Mouse (Mus musculus) liver, embryonic 14.5 days (tissue): ENCODE data around the gene Cyp19a1.

ENCODE experiments used
- CTCF ChIP-seq: IDR thresholded peaks from 2 replicates; pipeline ENCODE4 v1.5.1; 2016; ENCODE audit warnings: antibody characterized with exemption, low read depth, control low read depth
- EP300 ChIP-seq: IDR thresholded peaks from 2 replicates; pipeline ENCODE4 v1.6.1; 2016; ENCODE audit warnings: antibody characterized with exemption, low read depth

DNA sequence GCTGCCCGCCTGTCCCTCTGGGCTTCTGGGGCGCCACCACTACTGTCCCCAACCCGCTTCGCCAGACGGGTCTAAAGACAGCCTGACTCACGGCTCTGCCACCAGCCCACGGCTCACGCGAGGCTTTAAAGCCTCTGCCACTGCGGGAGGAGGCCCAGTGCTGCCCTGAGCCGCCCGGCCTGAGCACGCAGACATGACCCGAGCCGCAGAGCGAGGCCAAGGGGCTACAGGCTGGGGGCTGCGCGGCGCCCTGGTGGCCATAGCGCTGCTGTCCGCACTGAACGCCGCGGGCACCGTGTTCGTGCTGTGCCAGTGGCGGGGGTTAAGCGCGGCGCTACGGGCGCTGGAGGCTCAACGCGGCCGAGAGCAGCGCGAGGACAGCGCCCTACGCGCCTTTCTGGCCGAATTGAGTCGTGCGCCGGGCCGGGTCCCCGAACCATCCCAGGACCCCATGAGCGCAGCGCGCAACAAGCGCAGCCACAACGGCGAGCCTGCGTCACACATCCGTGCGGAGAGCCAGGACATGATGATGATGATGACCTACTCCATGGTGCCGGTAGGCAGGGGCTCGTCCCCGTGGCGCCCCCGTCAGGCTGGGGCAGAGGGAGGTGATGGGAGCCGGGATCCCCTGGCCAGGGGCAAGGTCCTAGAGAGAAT, 18.5 kb upstream of the Cyp19a1 start, which contains the start of gene Gldn:
- TF ChIP-seq CTCF (no peak), EP300 (no peak)
